Mouse (Mus musculus) intestine, embryonic 16.5 days (tissue): ENCODE results near the gene Ifne. TPM values are rescaled to one million over a fixed set of nuclear protein-coding genes. Genes with fewer than 3 reads are reported as not detected.

ENCODE experiments used
- ATAC-seq: fragments of 200-750 bp; cut with Nextera tagmentation; 2 replicates; pipeline ENCODE4 v1.8.0; 2017; ENCODE audit warnings: moderate TSS enrichment, moderate library complexity
- H3K27ac ChIP-seq: fragments of 300-500 bp; sonication (generic); 2 replicates; pipeline ENCODE4 v1.5.1; 2014; ENCODE audit warnings: mild to moderate bottlenecking, low read length
- H3K27me3 ChIP-seq: fragments of 300-500 bp; sonication (generic); replicated peaks from 2 replicates; pipeline ENCODE4 v1.6.1; 2014; ENCODE audit warnings: low read length, control low read depth, mixed read lengths; ENCODE audit not compliant: control insufficient read depth, insufficient read depth
- H3K36me3 ChIP-seq: fragments of 300-500 bp; sonication (generic); 2 replicates; pipeline ENCODE4 v1.6.1; 2014; ENCODE audit warnings: low read length, control low read depth; ENCODE audit not compliant: control insufficient read depth, insufficient read depth
- H3K4me1 ChIP-seq: fragments of 300-500 bp; sonication (generic); 2 replicates; pipeline ENCODE4 v1.6.1; 2014; ENCODE audit warnings: low read length, control low read depth, mixed read lengths; ENCODE audit not compliant: control insufficient read depth, insufficient read depth
- H3K4me2 ChIP-seq: fragments of 300-500 bp; sonication (generic); 2 replicates; pipeline ENCODE4 v1.6.1; 2014; ENCODE audit warnings: low read depth, low read length, control low read depth
- H3K4me3 ChIP-seq: fragments of 300-500 bp; sonication (generic); 2 replicates; pipeline ENCODE4 v1.5.1; 2014; ENCODE audit warnings: mild to moderate bottlenecking, low read length
- H3K9ac ChIP-seq: fragments of 300-500 bp; sonication (generic); 2 replicates; pipeline ENCODE4 v1.6.1; 2014; ENCODE audit warnings: low read depth, low read length
- H3K9me3 ChIP-seq: fragments of 300-500 bp; sonication (generic); 2 replicates; pipeline ENCODE4 v1.6.1; 2016; ENCODE audit warnings: low read length, control low read depth; ENCODE audit not compliant: control insufficient read depth
- WGBS: fragments of 180-500 bp; shearing (Covaris S2); extraction: QIAGEN DNeasy Blood & Tissue Kit; methylation state at CpG from one replicate; pipeline ENCODE4 v1.1.7; 2014; 5-methylcytosine and 5-hydroxymethylcytosine counted together
- polyA plus RNA-seq: library from polyadenylated mRNA; unstranded; fragments of >200 nt; fragmentation: Nextera tagmentation; extraction: Ambion mirVana; gene quantifications from 2 replicates; pipeline ENCODE4 v1.2.1, GENCODE M21; 2015

The Ifne gene
- not detected in 2 replicates for polyA plus RNA-seq

DNA sequence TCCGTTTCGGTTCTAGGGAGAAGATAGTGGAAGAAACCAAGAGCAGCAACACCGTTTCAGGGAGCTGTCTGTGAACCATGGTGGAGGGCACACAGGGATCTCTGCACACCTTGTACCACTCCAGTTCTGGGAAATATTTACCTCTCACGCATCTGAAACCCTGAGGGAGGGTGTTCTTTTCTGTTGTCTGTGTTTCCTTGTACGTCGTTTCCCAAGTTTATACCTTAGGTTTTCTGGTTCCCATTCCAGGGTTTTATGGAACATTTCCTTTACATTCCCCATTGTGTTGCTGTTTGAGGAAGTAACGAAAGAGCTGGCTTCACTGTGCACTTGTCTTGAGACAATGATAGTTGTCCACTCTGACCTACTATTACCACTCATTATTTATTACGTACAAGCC, at the start of gene Ifne:
Gene Ifne (minus strand): TSS at position 101 of the 400 bp plus-strand sequence.
- Histone ChIP-seq H3K27ac (no peak within 1 kb of the TSS), H3K27me3 (no peaks in the 10 kb centered on the region), H3K4me3 (no peak within 1 kb of the TSS), H3K36me3 (no peaks in the 10 kb centered on the region), H3K4me2 (no peak within 1 kb of the TSS), H3K9ac (no peak within 1 kb of the TSS), H3K9me3 (no peaks in the 10 kb centered on the region), H3K4me1 (no peaks in the 10 kb centered on the region)
- no peak for ATAC-seq
- WGBS, result 84% methylated on average over 8 of the region's 8 CpGs

DNA sequence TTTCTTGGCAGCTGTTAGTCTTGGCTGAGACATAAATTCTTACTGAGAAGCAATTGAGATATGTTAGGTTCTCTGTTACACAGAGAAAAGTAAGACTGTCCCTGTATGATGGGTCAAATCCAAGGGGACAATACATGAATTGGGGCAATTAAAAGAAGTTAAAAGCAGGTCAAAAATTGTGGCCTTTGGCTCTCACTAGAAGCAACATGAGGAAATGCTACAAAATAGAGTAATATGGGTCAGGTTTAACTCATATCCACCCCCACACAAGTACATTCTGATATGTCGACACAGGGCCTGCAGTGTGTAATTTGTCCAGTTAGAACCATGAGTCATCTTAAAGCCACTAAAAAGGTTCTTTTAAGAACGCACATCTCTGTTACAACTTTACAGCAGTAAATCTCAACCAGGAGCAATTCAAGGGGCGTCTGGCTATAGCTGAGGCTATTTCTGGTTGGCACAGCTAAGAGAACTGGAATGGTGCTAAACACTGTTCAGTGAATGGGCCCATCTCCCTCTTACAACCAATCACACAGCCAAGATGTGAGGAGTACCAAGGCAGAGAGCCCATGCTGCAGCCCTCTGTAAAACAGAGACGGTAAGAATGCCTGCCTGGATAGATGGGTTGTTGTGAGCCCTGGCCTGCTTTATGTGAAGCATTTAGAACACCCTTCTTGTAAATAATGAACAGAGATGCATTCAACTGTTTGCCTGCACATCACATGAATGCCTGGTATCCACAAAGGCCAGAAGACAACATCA, 48.5 kb upstream of the Ifne start:
- Histone ChIP-seq H3K4me1 (peaks cover 23% of the 10 kb centered on the region; the same call in 1 of the 2 replicates), H3K4me3 (no peak overlapping the region), H3K27ac (peak overlapping the region; percentile 78), H3K27me3 (no peaks in the 10 kb centered on the region), H3K36me3 (peaks cover 4% of the 10 kb centered on the region), H3K9me3 (no peaks in the 10 kb centered on the region), H3K4me2 (no peak overlapping the region), H3K9ac (no peak overlapping the region)
- 40% methylated on average over 4 of the region's 4 CpGs for WGBS
- peak; percentile 52 for ATAC-seq

DNA sequence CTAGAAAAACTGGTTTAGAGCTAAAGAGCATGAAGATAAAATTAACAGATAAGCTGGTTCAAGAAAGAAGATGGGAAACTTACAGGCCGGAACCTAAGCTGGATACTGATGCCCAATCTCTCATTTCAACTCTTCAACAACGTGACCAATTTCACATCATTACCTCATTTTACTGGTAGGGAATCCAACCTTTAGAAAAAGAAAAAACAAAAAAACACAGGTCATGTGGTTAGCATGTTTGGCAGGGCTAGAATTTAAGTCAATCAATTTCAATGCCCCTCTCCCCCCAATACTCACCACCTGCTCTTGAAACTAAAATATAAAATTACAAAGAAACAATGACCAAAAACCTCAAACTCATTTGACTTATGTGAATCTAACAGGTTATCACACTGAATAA, 47.8 kb upstream of the Ifne start:
- peaks cover 23% of the 10 kb centered on the region; the same call in 1 of the 2 replicates for H3K4me1 ChIP-seq
- no peak for ATAC-seq
- no peak overlapping the region for H3K4me3 ChIP-seq
- H3K4me2 ChIP-seq, result no peak overlapping the region
- H3K36me3 ChIP-seq, result peaks cover 4% of the 10 kb centered on the region
- WGBS, result 89% methylated on average over 2 of the region's 2 CpGs
- H3K27me3 ChIP-seq, result no peaks in the 10 kb centered on the region
- H3K9ac ChIP-seq, result no peak overlapping the region
- no peaks in the 10 kb centered on the region for H3K9me3 ChIP-seq
- no peak overlapping the region for H3K27ac ChIP-seq

DNA sequence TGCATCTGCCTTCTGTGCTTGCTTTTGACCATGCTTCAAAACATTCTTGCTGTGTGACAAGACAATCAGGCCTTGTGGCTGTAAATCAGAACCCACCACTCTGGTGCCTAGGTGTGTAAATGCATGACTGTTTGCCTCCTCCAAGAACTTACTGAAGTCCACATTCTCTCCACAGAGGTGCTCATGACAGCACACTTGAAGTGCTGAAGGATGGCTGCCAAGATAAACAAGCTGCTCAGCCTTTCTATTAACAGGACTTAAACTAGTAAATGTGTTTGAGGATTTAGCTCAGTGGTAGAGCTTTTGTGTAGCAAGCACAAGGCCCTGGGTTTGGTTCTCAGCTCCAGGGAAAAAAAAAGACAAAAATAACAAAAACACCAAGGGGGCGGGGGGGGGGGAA, 46.6 kb upstream of the Ifne start:
- Histone ChIP-seq H3K9ac (no peak overlapping the region), H3K4me3 (no peak overlapping the region), H3K27ac (peak overlapping the region; percentile 78), H3K27me3 (no peaks in the 10 kb centered on the region), H3K9me3 (no peaks in the 10 kb centered on the region), H3K36me3 (peaks cover 4% of the 10 kb centered on the region), H3K4me1 (peaks cover 29% of the 10 kb centered on the region; the same call in 1 of the 2 replicates), H3K4me2 (no peak overlapping the region)
- 100% methylated on average over 1 of the region's 1 CpGs for WGBS
- ATAC-seq, result peak; percentile 21; the same call in 1 of the 2 replicates

DNA sequence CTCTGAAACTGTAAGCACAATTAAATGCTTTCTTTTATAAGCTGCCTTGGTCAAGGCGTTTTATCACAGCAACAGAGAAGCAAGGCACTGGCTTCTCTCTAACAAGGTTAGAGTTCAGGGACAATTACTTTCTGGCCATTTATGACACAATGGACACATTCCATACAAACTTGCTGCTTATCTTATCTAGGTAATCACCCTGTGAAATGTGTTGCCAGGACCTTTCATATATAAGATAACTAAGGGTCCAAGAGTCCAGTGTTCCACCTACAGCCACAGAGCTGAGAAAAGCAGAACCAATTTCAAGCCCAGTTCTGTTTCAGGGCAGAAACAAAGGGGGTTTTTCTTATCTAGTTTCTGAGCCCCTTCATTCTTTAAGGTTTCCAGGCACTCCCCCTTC, 46.1 kb upstream of the Ifne start:
- Histone ChIP-seq H3K4me3 (no peak overlapping the region), H3K27ac (peak overlapping the region; percentile 78)
- WGBS, result 79% methylated on average over 1 of the region's 1 CpGs

DNA sequence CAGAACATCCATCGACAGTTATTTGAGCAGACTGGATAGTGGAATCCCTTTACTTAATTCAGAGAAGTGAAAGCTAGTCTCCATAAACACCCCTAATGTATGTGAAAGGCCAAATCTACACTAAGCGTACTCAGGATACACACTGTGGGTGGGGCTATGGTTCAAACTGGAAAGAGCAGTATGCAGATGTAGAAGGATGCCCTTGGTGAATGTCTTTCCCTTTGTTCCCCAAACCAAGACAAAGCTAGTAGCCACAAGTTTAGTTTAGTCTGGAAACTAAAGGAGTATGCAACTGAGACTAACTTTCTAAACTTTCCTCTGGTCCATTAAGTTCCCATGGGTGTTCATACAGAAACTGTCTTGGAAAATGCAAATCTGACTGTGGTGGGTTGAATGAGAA, 45.5 kb upstream of the Ifne start:
- ATAC-seq, result no peak
- H3K4me2 ChIP-seq, result no peak overlapping the region
- WGBS, result 98% methylated on average over 2 of the region's 2 CpGs
- H3K4me1 ChIP-seq, result peaks cover 29% of the 10 kb centered on the region; the same call in 1 of the 2 replicates
- no peaks in the 10 kb centered on the region for H3K9me3 ChIP-seq
- no peak overlapping the region for H3K4me3 ChIP-seq
- H3K9ac ChIP-seq, result no peak overlapping the region
- H3K36me3 ChIP-seq, result peaks cover 4% of the 10 kb centered on the region
- H3K27ac ChIP-seq, result peak overlapping the region; percentile 53
- no peaks in the 10 kb centered on the region for H3K27me3 ChIP-seq

More for the DNA sequence above, 46.1 kb upstream of the Ifne start:
- Histone ChIP-seq H3K4me2 (no peak overlapping the region), H3K27me3 (no peaks in the 10 kb centered on the region), H3K9me3 (no peaks in the 10 kb centered on the region), H3K9ac (no peak overlapping the region), H3K4me1 (peaks cover 29% of the 10 kb centered on the region; the same call in 1 of the 2 replicates), H3K36me3 (peaks cover 4% of the 10 kb centered on the region)
- ATAC-seq, result peak; percentile 75

DNA sequence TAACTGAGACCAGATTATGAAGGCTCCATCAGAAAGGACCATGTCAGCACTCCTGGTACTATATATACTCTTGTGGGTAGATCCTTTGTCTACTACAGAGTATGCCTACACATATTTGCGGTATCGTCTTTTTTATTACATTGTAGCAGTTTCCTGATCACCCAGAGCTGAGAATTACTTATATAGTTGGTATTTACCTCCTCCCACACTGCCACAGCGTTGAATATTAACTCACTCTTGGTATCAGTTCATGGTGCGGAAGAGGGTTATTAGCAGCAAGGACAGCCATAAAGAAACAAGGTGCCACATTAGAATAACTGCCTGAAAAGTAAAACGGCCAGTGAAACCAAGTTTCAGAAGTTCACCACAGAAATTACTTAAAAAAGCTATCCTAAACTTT, 41.3 kb upstream of the Ifne start:
- Histone ChIP-seq H3K9me3 (no peaks in the 10 kb centered on the region), H3K27ac (peak overlapping the region; percentile 65), H3K4me3 (no peak overlapping the region), H3K36me3 (peaks cover 4% of the 10 kb centered on the region), H3K27me3 (no peaks in the 10 kb centered on the region), H3K4me1 (peaks cover 5% of the 10 kb centered on the region; the same call in 1 of the 2 replicates), H3K9ac (no peak overlapping the region), H3K4me2 (no peak overlapping the region)
- peak; percentile 74 for ATAC-seq
- WGBS, result 73% methylated on average over 5 of the region's 5 CpGs

DNA sequence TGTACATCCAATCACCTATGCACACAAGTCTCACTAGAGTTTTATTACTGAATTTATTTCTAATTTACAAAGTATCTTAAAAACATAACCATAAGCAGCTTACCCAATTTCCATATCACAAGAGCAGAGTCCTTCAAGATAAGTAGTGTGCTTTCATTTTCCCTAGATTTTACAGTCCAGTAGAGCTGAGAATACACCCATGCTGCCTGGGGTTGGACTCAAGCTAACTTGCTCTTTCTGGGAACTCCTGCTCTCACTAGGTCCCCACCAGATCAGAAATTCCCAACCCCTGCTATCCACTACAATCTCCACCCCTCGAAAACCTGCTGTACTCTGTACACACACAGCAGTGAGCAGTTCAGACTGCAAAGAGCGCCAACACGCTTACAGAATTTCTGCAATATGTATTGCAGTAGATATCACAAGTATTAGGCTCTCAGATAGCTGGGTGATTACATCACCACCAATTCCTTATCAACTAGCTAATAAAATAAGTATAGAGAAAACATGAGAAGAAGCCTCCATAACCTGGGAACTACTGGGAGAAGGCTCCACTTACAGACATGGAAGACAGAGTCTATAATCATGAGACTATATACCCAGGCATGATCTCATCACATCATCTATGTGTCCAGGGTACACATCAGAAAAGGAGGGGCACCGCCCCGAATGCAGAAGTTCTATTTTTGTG, 37.9 kb upstream of the Ifne start:
- peaks cover 5% of the 10 kb centered on the region; the same call in 1 of the 2 replicates for H3K4me1 ChIP-seq

DNA sequence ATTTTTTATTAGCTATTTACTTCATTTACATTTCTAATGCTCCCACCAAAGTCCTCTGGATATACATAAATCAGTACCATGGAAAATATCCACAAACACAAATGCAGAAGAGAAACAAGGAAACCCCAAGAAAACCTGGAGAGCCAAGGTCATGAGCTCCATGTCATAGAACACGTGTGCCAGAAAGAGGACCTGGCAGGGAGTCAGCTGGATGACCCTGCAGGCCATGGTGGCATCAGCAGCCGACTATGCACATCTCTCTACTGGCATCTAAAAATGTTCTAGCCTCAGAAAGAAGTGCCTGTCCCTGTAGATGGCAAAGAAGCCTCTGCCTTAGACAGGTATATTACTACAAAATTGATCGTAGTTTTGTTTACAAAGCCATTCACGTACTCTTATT, 36.3 kb upstream of the Ifne start:
- Histone ChIP-seq H3K36me3 (no peaks in the 10 kb centered on the region), H3K9ac (no peak overlapping the region), H3K9me3 (no peaks in the 10 kb centered on the region), H3K4me1 (no peaks in the 10 kb centered on the region; the same call in 1 of the 2 replicates), H3K4me2 (no peak overlapping the region), H3K27ac (no peak overlapping the region), H3K4me3 (no peak overlapping the region), H3K27me3 (no peaks in the 10 kb centered on the region)
- 74% methylated on average over 4 of the region's 4 CpGs for WGBS
- ATAC-seq, result no peak

More for the DNA sequence above, 37.9 kb upstream of the Ifne start:
- H3K27ac ChIP-seq, result peak overlapping the region; percentile 78
- H3K4me3 ChIP-seq, result no peak overlapping the region
- 70% methylated on average over 5 of the region's 5 CpGs for WGBS
- no peak overlapping the region for H3K9ac ChIP-seq
- no peak overlapping the region for H3K4me2 ChIP-seq
- H3K36me3 ChIP-seq, result no peaks in the 10 kb centered on the region
- no peaks in the 10 kb centered on the region for H3K27me3 ChIP-seq
- peak; percentile 72 for ATAC-seq
- H3K9me3 ChIP-seq, result no peaks in the 10 kb centered on the region
